ENCODE assay signal across 14 mouse cellular contexts in the genomic region with DNA sequence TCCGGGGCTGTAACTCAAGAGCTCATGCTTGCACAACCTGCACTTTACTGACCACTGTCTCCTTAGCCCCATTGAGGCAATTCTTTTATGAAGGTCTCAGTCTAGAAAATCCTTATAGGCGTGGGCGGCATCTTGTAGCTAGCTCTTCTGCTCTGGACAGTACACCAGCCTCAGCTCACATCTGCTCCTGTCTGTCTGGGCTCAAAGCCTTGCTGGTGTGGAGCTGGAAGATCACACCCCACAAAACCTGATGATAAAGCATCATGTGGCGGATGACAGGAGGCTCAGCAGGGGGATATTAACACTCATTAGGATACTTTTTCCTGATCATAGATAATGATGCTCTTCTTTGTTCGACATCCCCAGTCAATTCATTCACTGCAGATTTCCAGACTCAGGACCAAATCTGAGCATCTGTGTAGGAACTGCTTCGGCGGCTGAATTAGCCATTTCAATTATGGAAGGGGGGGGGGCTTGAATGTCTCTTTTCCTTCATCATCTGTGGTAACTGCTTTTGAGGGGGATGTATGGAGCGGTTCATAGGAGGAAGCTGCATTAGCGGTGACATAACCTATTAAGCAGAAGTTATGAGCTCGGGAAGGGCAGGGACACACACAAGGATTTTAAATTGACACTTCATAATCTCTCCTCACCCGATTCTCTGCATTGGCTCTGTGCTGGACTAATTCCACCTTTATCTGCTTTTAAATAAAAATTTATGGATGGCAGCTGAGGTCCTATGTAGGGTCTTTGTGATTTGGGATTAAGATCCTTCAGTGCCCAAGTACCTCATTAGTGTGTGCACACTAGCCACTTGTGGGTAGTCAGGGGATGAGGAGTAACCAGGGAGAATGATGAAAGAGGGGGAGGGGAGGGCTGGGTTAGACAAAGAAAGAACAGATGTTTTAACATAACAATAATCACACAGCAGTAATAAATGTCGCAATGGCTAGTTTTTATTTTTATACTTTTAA. TPM values are rescaled to one million over a fixed set of nuclear protein-coding genes. Genes with fewer than 3 reads are reported as not detected.
DNase-seq lines count a peak whose midpoint lies in the region; ATAC-seq lines count a peak whose summit lies in the region.
"Had no signal": no experiment of that assay in that cellular context is flagged by ENCODE, and none has a peak within 500 bp of the region (broad histone marks: within the 10 kb centered on the region; RNA-seq: fewer than 3 reads in every experiment).

No protein-coding gene starts in this region.

- peak overlapping the region; percentile 62 for H3K27ac ChIP-seq in forebrain, embryonic 10.5 days
- H3K27ac ChIP-seq in neural tube, embryonic 12.5 days: no peak overlapping the region
- H3K27ac ChIP-seq: intestine, embryonic 15.5 days; liver, embryonic 13.5 days had no signal

- H3K27me3 ChIP-seq in forebrain, embryonic 10.5 days (ENCODE audit: poor library complexity, severe bottlenecking): no peaks in the 10 kb centered on the region
- H3K27me3 ChIP-seq in neural tube, embryonic 12.5 days (replicated peaks): no peaks in the 10 kb centered on the region
- H3K27me3 ChIP-seq: intestine, embryonic 15.5 days; liver, embryonic 13.5 days had no signal

- H3K4me2 ChIP-seq in neural tube, embryonic 12.5 days (replicated peaks): no peak overlapping the region
- H3K4me2 ChIP-seq: intestine, embryonic 15.5 days; liver, embryonic 13.5 days had no signal

- whole genome bisulfite sequencing in forebrain, embryonic 10.5 days: 78% methylated on average over 12 of the region's 12 CpGs
- WGBS in neural tube, embryonic 12.5 days: 75% methylated on average over 12 of the region's 12 CpGs

- no peaks in the 10 kb centered on the region for H3K36me3 ChIP-seq in forebrain, embryonic 10.5 days (replicated peaks)
- H3K36me3 ChIP-seq in neural tube, embryonic 12.5 days: no peaks in the 10 kb centered on the region
- H3K36me3 ChIP-seq: intestine, embryonic 15.5 days; liver, embryonic 13.5 days had no signal

- H3K4me1 ChIP-seq in forebrain, embryonic 10.5 days: peaks cover 24% of the 10 kb centered on the region
- H3K4me1 ChIP-seq in neural tube, embryonic 12.5 days: no peaks in the 10 kb centered on the region
- H3K4me1 ChIP-seq: intestine, embryonic 15.5 days; liver, embryonic 13.5 days had no signal

- no peaks in the 10 kb centered on the region for H3K9me3 ChIP-seq in forebrain, embryonic 10.5 days
- no peaks in the 10 kb centered on the region for H3K9me3 ChIP-seq in neural tube, embryonic 12.5 days
- H3K9me3 ChIP-seq: intestine, embryonic 15.5 days; liver, embryonic 13.5 days had no signal

- H3K9ac ChIP-seq in neural tube, embryonic 12.5 days: no peak overlapping the region
- H3K9ac ChIP-seq: intestine, embryonic 15.5 days; liver, embryonic 13.5 days had no signal

- DNase-seq in forebrain, embryonic 10.5 days (ENCODE audit: extremely low spot score, low spot score): no peak
- DNase-seq in urinary bladder, postnatal 4 days (ENCODE audit: low spot score in 2 of 2): no peak
- no peak for DNase-seq in right cerebral cortex, postnatal 10 days (ENCODE audit: low spot score in 2 of 2)
- DNase-seq in ovary, adult 18-20 months (ENCODE audit: low spot score): no peak
- no peak for DNase-seq in embryo, embryonic 10 days (ENCODE audit: low spot score)
- DNase-seq: heart, adult 18-20 months; heart, postnatal 10 days; kidney, postnatal 10 days; layer of hippocampus, adult 9-11 months; liver, embryonic 13.5 days had no signal

- peak; percentile 18 for ATAC-seq in granulocyte monocyte progenitor cell, adult 5-6 weeks (replicated peaks; ENCODE audit: poor library complexity, severe bottlenecking)
- ATAC-seq in megakaryocyte progenitor cell, adult 5-6 weeks (replicated peaks; ENCODE audit: poor library complexity): 0 out of 2 replicates have a peak, but pooled peaks have one; percentile 5
- ATAC-seq in neural tube, embryonic 12.5 days (ENCODE audit: low FRiP score, low read depth): peak; percentile 60
- ATAC-seq: intestine, embryonic 15.5 days had no signal

- no peak overlapping the region for H3K4me3 ChIP-seq in forebrain, embryonic 10.5 days
- no peak overlapping the region for H3K4me3 ChIP-seq in neural tube, embryonic 12.5 days
- H3K4me3 ChIP-seq: intestine, embryonic 15.5 days; liver, embryonic 13.5 days had no signal

RNA-seq across cellular contexts. Expression of a gene that starts 24.6 kb away (rescaled TPM):
- polyA plus RNA-seq in forebrain, embryonic 10.5 days (2016; fragmentation: Nextera tagmentation; extraction: Ambion mirVana): 6.6 and 7.9 TPM in 2 replicates
- 151 and 195 TPM in 2 replicates for total RNA-seq in granulocyte monocyte progenitor cell, adult 5-6 weeks (2014; fragmentation: Nextera tagmentation)
- 178 and 196 TPM in 2 replicates for total RNA-seq in granulocyte monocyte progenitor cell, adult 5-6 weeks (2017)
- total RNA-seq in megakaryocyte progenitor cell, adult 5-6 weeks (2015): 268 and 279 TPM in 2 replicates
- total RNA-seq in megakaryocyte progenitor cell, adult 5-6 weeks (2017): 187 and 192 TPM in 2 replicates
- polyA plus RNA-seq in neural tube, embryonic 12.5 days (2016; fragmentation: Nextera tagmentation; extraction: Ambion mirVana): 11.7 and 12.0 TPM in 2 replicates

Comparison
In these comparisons a context has a peak if more than half of its experiments do, and no peak if none do; other contexts are left out.
1. ATAC-seq: peak in every context shown above with its lines; median percentile 60 in neural tube, embryonic 12.5 days; 18 in granulocyte monocyte progenitor cell, adult 5-6 weeks; 5 in megakaryocyte progenitor cell, adult 5-6 weeks.